Mouse (Mus musculus) intestine, embryonic 14.5 days (tissue): ENCODE data around the gene Rhno1. TPM values are rescaled to one million over a fixed set of nuclear protein-coding genes. Genes with fewer than 3 reads are reported as not detected.

ENCODE experiments used
- ATAC-seq: fragments of 200-750 bp; cut with Nextera tagmentation; replicated peaks from 2 replicates; pipeline ENCODE4 v1.8.0; 2017; ENCODE audit warnings: low read depth, moderate number of reproducible peaks, moderate TSS enrichment, moderate library complexity; ENCODE audit not compliant: low FRiP score, low TSS enrichment
- DNase-seq: peaks from one replicate; pipeline ENCODE4 v3.0.0-alpha.2; 2018; ENCODE audit warnings: low spot score
- H3K27ac ChIP-seq: fragments of 300-500 bp; sonication (generic); 2 replicates; pipeline ENCODE4 v1.5.1; 2014; ENCODE audit warnings: low read depth, mild to moderate bottlenecking, control low read depth
- H3K27me3 ChIP-seq: fragments of 300-500 bp; sonication (generic); replicated peaks from 2 replicates; pipeline ENCODE4 v1.6.1; 2014; ENCODE audit warnings: low read length, control low read depth; ENCODE audit not compliant: control insufficient read depth, insufficient read depth
- H3K36me3 ChIP-seq: fragments of 300-500 bp; sonication (generic); 2 replicates; pipeline ENCODE4 v1.6.1; 2014; ENCODE audit warnings: low read length, control low read depth; ENCODE audit not compliant: control insufficient read depth, insufficient read depth
- H3K4me1 ChIP-seq: fragments of 300-500 bp; sonication (generic); replicated peaks from 2 replicates; pipeline ENCODE4 v1.6.1; 2014; ENCODE audit warnings: low read length, control low read depth, mixed read lengths; ENCODE audit not compliant: control insufficient read depth, insufficient read depth
- H3K4me2 ChIP-seq: fragments of 300-500 bp; sonication (generic); 2 replicates; pipeline ENCODE4 v1.6.1; 2014; ENCODE audit warnings: low read length
- H3K4me3 ChIP-seq: fragments of 300-500 bp; sonication (generic); 2 replicates; pipeline ENCODE4 v1.5.1; 2014; ENCODE audit warnings: low read depth, low read length, control low read depth, mixed read lengths
- H3K9ac ChIP-seq: fragments of 300-500 bp; sonication (generic); 2 replicates; pipeline ENCODE4 v1.6.1; 2014; ENCODE audit warnings: mild to moderate bottlenecking, low read length
- H3K9me3 ChIP-seq: fragments of 300-500 bp; sonication (generic); 2 replicates; pipeline ENCODE4 v1.6.1; 2016; ENCODE audit warnings: low read length, control low read depth; ENCODE audit not compliant: control insufficient read depth
- WGBS: fragments of 180-500 bp; shearing (Covaris S2); extraction: QIAGEN DNeasy Blood & Tissue Kit; methylation state at CpG from one replicate; pipeline ENCODE4 v1.1.7; 2014; 5-methylcytosine and 5-hydroxymethylcytosine counted together
- polyA plus RNA-seq: library from polyadenylated mRNA; unstranded; fragments of >200 nt; fragmentation: Nextera tagmentation; extraction: Ambion mirVana; gene quantifications from 2 replicates; pipeline ENCODE4 v1.2.1, GENCODE M21; 2014

Gene Rhno1
- polyA plus RNA-seq = 125 and 136 TPM in 2 replicates

DNA sequence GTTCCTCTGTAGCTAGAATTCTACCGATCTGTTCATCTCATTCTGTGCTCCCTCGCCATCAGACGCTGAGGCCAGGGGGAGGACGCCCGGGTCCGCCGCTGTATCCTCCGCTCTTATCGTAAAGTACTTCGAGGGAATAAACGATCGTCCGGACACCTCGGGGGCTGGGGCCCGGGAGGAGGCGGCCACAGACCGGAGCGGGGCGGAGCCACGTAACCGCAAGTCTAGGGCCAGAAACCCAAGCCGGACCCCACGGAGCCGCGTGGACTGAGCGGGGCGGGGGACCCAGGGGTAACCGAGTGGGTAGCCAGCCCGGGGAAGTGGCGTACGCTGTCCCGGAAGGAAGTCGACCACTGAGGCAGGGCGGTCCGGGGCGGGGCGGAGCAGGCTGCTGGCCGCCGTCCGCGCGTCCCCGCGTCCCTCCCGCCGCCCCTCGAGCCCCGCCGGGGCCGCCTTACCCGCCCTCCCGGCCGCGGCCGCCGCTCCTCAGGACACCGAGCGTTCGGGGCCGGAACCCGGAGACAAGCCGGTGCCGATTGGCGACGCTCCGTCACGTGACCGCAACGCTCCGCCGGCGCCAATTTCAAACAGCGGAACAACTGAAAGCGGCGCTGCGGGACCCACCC is at the start of gene Rhno1, which contains the start of gene Foxm1:
Rhno1 (minus strand) TSS at position 531 of the 626 bp plus-strand sequence.
Foxm1 (plus strand) TSS at position 587 of the 626 bp plus-strand sequence.
- peak; percentile 93 for DNase-seq
- no peaks in the 10 kb centered on the region for H3K9me3 ChIP-seq
- H3K27me3 ChIP-seq = no peaks in the 10 kb centered on the region
- H3K4me1 ChIP-seq = peaks cover 17% of the 10 kb centered on the region
- H3K4me3 ChIP-seq = peak within 1 kb of the TSS; percentile 67
- peak within 1 kb of the TSS; percentile 92 for H3K9ac ChIP-seq
- ATAC-seq = peak; percentile 89
- peak within 1 kb of the TSS; percentile 95 for H3K27ac ChIP-seq
- H3K36me3 ChIP-seq = peaks cover 36% of the 10 kb centered on the region
- H3K4me2 ChIP-seq = peak within 1 kb of the TSS; percentile 79
- under 1% methylated on average over 70 of the region's 76 CpGs for WGBS

DNA sequence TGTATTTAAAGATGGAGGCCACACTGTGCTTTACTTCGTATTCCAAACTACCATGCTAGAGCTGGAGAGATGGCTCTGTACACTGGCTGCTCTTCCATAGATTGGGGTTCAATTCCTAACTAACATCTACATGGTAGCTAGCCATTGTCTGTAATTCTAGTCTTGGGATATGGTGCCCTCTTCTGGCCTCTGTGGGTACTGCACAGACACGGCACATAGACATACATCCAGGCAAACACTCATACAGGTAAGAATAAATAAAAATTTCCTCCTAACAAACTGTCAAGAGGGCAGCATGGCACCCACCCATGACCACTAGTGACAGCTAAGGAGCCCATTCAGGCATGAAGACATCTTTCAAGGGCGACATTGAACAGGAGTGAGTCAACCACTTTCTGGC is 48.4 kb upstream of the Rhno1 start:
- Histone ChIP-seq H3K9ac (no peak overlapping the region), H3K4me2 (no peak overlapping the region), H3K4me1 (no peaks in the 10 kb centered on the region), H3K4me3 (no peak overlapping the region), H3K36me3 (peaks cover 71% of the 10 kb centered on the region), H3K27ac (no peak overlapping the region), H3K9me3 (no peaks in the 10 kb centered on the region), H3K27me3 (no peaks in the 10 kb centered on the region)
- ATAC-seq (peak; percentile 48; the same call in 1 of the 2 replicates), DNase-seq (peak; percentile 98)
- 12% methylated on average over 3 of the region's 3 CpGs for WGBS

DNA sequence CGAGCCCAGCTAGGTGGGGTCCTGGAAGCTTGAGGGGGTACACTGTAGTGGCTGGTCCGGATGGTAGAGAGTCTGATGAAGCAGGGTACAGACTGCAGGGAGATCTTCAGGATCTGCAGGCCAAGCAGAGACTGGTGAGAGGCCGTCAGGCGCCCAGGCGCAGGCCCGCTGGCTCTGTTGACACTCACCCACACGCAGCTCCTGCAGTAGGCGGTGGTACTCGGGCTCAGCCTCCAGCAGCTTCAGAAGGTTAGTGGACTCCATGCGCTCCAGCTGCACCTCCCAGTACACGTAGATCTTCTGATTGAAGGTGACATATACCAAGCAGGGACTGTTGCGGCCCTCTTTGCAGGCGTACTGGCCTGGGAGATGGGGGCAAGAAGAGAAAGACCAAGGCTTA is 47.6 kb upstream of the Rhno1 start:
- Histone ChIP-seq H3K4me1 (no peaks in the 10 kb centered on the region), H3K27me3 (no peaks in the 10 kb centered on the region), H3K27ac (no peak overlapping the region), H3K36me3 (peaks cover 70% of the 10 kb centered on the region), H3K4me2 (no peak overlapping the region), H3K9me3 (no peaks in the 10 kb centered on the region), H3K9ac (no peak overlapping the region), H3K4me3 (no peak overlapping the region)
- DNase-seq = no peak
- WGBS = 93% methylated on average over 13 of the region's 13 CpGs
- ATAC-seq = no peak; the same call in 1 of the 2 replicates

DNA sequence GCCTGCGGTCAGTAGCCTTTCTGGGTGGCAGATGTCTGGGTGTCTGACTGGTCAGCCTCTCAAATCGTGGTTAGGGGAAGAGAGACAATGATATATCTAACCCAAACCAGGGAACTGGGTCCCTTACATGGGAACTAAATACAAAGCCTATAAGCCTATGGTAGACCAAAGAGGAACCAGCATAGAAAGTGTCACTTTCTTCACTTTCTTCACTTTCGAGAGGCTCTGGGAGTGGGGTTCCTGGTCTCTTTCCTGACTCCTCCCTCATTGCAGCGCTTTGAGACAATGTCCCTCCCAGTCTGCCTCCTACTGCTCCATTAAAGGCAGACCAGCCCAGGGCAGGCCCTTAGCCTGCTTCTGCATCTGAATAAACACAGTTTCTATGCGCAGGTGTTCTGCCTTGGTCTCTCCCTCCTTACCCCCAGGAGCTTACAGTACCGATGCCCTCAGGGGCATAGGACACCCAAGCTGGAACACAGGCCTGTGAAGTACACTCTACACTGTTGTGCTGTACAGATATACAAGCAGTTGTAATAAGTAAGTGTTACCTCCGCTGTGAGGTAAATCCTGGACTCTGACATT is 45.9 kb upstream of the Rhno1 start:
- no peak for ATAC-seq
- Histone ChIP-seq H3K27me3 (no peaks in the 10 kb centered on the region), H3K4me2 (no peak overlapping the region), H3K27ac (no peak overlapping the region), H3K4me1 (no peaks in the 10 kb centered on the region), H3K9ac (no peak overlapping the region), H3K9me3 (no peaks in the 10 kb centered on the region), H3K36me3 (peaks cover 70% of the 10 kb centered on the region), H3K4me3 (no peak overlapping the region)
- WGBS = 86% methylated on average over 7 of the region's 7 CpGs
- no peak for DNase-seq

DNA sequence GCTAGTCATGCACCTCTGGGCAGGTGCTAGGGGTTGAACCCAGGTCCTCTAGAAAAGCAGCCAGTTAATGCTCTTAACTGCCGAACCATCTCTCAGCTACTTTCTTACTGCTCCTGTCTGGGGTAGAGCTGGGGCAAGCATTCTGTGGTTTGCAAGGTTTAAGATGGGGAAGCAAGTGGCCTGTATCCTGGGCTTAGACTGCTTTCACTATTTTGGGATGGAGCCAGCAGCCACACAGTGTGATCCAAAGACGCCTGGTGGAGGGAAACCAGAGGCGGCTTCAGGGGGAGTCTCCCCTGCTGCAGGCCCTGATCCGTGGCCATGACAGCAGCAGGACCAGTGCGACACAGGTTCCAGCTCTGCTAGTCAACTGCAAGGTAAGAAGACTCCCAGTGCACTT is 42.0 kb upstream of the Rhno1 start:
- 51% methylated on average over 5 of the region's 5 CpGs for WGBS
- H3K27me3 ChIP-seq = no peaks in the 10 kb centered on the region
- no peak for DNase-seq

DNA sequence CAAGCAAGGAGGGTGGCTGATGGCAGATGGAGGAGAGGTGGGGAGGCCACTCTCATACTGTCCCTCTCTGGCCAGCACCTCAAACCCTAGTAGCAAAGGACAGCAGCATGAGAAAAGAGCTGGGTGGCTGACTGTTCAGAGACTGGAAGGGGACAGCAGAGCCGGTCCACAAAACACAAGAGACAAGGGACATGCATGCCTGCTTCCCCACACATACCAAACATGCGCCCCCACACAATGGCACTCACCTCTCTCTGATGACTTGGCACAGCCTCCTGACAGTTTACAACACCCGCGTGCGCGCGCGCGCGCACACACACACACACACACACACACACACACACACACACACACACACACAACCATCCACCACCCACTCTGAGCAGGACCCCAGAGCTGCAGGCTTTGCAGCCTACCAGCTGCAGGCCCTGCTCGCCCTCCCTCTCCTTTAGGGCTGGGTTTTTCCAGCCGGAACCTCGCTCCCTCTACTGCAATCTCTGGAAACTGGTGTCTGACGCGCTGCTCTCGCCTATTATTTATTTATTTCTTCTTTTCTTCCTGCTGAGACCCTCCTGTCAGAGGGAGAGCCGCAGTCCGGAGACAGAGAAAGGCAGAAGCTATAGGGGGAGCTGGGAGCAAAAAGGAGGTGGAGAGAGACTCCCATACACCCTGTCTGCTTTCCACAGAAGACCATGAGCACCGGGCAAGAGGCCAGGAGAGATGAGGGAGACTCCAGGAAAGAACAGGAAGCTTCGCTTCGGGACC is 36.9 kb upstream of the Rhno1 start:
- Histone ChIP-seq H3K27ac (peak overlapping the region; percentile 12; the same call in 1 of the 2 replicates), H3K9me3 (no peaks in the 10 kb centered on the region), H3K27me3 (no peaks in the 10 kb centered on the region), H3K4me1 (peaks cover 8% of the 10 kb centered on the region; the same call in 1 of the 2 replicates), H3K36me3 (no peaks in the 10 kb centered on the region), H3K4me3 (peak overlapping the region; percentile 25), H3K9ac (peak overlapping the region; percentile 37; the same call in 1 of the 2 replicates), H3K4me2 (peak overlapping the region; percentile 57)
- peak; percentile 80 for DNase-seq
- ATAC-seq = peak; percentile 80
- 16% methylated on average over 15 of the region's 21 CpGs for WGBS

More for the DNA sequence above, 42.0 kb upstream of the Rhno1 start:
- Histone ChIP-seq H3K9me3 (no peaks in the 10 kb centered on the region), H3K4me3 (no peak overlapping the region), H3K4me2 (no peak overlapping the region), H3K4me1 (peaks cover 7% of the 10 kb centered on the region; the same call in 1 of the 2 replicates), H3K9ac (no peak overlapping the region), H3K36me3 (peaks cover 34% of the 10 kb centered on the region), H3K27ac (no peak overlapping the region)
- ATAC-seq = no peak

DNA sequence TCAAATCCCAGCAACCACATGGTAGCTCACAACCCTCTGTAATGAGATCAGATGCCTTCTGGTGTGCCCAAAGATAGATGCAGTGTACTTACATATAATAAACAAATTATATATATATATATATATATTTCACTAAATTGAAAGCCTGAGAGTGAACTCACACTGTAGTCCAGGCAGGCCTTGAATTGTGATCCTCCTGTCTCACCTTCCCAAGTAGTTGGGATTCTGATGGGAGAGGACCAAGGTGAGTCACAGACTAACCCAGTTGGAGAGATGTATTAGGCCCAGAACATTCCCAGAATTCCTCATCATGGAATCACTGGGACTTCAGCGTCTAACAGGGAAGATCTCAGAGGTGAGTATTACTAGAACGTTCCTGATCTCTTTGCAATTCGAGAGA is 36.3 kb upstream of the Rhno1 start, which contains the start of gene Nrip2:
Nrip2 (plus strand) TSS at position 301 of the 400 bp plus-strand sequence.
- peaks cover 8% of the 10 kb centered on the region; the same call in 1 of the 2 replicates for H3K4me1 ChIP-seq
- peak within 1 kb of the TSS; percentile 57 for H3K4me2 ChIP-seq
- peak within 1 kb of the TSS; percentile 25 for H3K4me3 ChIP-seq
- 69% methylated on average over 3 of the region's 3 CpGs for WGBS
- no peaks in the 10 kb centered on the region for H3K36me3 ChIP-seq
- DNase-seq (no peak), ATAC-seq (no peak)
- no peaks in the 10 kb centered on the region for H3K9me3 ChIP-seq
- peak within 1 kb of the TSS; percentile 37; the same call in 1 of the 2 replicates for H3K9ac ChIP-seq
- H3K27ac ChIP-seq = peak within 1 kb of the TSS; percentile 12; the same call in 1 of the 2 replicates
- no peaks in the 10 kb centered on the region for H3K27me3 ChIP-seq

DNA sequence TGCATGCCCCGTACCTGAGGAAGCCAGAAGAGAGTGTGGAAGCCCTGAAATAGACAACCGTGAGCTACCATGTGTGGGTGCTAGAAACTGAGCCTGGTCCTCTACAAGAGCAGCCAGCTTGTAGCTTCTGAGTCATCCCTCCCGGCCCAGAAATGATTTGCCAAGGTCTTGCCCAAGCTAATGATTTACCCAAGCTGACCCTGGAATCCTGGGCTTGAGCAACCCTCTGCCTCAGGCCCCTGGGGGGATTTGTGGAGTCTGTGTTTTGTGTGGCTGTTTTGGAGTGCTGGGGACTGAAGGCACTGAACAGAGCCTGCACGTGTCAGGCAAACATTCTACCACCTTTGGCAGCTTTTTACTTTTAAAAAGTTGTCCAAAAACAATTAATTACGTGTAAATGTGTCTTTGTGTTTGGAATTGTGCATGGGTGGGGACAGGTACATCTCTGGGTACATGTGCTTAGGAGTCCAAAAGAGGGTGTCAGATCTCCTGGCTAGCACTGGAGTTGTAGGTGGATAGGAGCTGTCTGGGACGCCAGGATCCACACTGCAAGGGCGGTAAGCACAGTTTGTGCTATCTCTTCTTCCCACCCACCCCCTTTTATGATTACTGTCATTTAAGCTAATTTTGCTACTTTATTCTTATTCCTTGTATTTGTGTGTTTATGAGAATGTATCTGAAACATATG is 35.0 kb upstream of the Rhno1 start:
- Histone ChIP-seq H3K36me3 (no peaks in the 10 kb centered on the region), H3K4me1 (peaks cover 8% of the 10 kb centered on the region; the same call in 1 of the 2 replicates), H3K9me3 (no peaks in the 10 kb centered on the region), H3K9ac (no peak overlapping the region), H3K27ac (no peak overlapping the region), H3K4me2 (no peak overlapping the region), H3K4me3 (no peak overlapping the region), H3K27me3 (no peaks in the 10 kb centered on the region)
- ATAC-seq (no peak), DNase-seq (no peak)
- 64% methylated on average over 7 of the region's 7 CpGs for WGBS
